Mouse (Mus musculus) E14TG2a.4 (cell line): ENCODE results near the gene Dek.

ENCODE experiments used
- CTCF ChIP-seq: conservative IDR thresholded peaks from 2 replicates; pipeline ENCODE4 v1.5.1; 2014; ENCODE audit warnings: low read length
- NANOG ChIP-seq: IDR thresholded peaks from 2 replicates; pipeline ENCODE4 v1.6.1; 2014; ENCODE audit warnings: borderline replicate concordance, low read length, mixed read lengths
- POU5F1 ChIP-seq: IDR thresholded peaks from 2 replicates; pipeline ENCODE4 v1.6.1; 2014; ENCODE audit warnings: low read length, borderline replicate concordance

DNA sequence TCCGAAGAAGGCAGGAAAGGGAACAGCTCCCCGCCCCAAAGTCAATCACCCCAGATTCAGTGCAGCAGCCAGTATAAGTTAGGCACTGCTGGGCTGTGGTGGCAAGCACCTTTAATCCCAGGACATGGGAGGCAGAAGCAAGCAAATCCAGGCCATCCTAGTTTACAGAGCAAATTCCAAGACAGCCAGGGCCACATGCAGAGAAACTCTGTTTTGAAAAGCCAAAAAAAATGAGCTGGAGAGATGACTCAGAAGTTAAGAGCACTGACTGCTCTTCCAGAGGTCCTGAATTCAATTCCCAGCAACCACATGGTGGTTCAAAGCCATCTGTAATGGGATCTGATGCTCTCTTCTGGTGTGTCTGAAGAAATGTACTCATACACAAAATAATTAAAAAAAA, 12.2 kb downstream of the Dek start:
- TF ChIP-seq CTCF (no peak), NANOG (no peak), POU5F1 (no peak)
